Mouse (Mus musculus): ENCODE data around the gene Cmtm7. TPM values are rescaled to one million over a fixed set of nuclear protein-coding genes. Genes with fewer than 3 reads are reported as not detected.
A peak's percentile ranks its signal among the peaks of the same experiment; 100 is the strongest.

Gene Cmtm7
- 69.9 and 70.4 TPM in 2 replicates for polyA plus RNA-seq (2016; fragmentation: Nextera tagmentation; extraction: Ambion mirVana)

DNA sequence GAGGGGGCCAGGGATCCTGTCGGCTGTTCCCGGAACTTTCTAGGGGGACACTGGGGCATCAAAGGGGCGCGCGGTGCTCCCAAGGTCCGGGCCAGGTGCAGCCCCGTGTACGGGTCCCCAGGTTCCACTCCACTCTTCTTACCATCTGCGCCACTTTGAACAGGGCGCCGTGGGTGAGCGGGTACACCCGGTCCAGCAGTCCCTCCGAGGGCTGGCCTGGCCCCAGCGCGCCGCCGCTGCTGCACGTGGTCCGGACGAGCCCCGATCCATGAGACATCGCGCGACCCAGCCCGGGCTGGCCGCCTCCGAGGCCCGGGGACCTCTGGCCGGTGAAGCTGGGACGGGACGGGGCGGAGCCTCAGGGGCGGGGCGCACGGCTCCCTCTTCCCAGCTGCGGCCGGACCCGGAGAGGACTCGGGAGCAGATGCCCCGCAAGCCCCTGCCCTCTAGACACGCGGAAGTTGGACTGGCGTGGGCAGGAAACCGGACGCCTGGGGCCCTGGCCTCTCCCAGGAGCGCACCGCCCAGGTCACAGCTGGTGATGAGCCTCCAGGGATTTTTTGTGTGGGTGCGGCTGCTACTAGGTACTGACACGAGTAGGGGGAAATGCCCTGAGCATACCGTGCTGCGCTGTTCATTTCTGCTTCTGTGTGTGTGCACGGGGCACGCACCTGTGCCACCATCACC is at the start of gene Cmtm7:
TSS of gene Cmtm7 (minus strand) at position 331 of the 687 bp plus-strand sequence.
- H3K9me3 ChIP-seq (replicated peaks) = no peaks in the 10 kb centered on the region
- H3K27me3 ChIP-seq (replicated peaks) = peaks cover 35% of the 10 kb centered on the region
- peak; percentile 79 for ATAC-seq
- H3K27ac ChIP-seq = peak within 1 kb of the TSS; percentile 74
- no peaks in the 10 kb centered on the region for H3K36me3 ChIP-seq
- peak within 1 kb of the TSS; percentile 65 for H3K9ac ChIP-seq
- 1% methylated on average over 52 of the region's 54 CpGs for WGBS (ENCODE audit: insufficient replicate concordance)
- H3K4me1 ChIP-seq = peaks cover 58% of the 10 kb centered on the region
- peak within 1 kb of the TSS; percentile 87 for H3K4me2 ChIP-seq
- peak within 1 kb of the TSS; percentile 61 for H3K4me3 ChIP-seq

DNA sequence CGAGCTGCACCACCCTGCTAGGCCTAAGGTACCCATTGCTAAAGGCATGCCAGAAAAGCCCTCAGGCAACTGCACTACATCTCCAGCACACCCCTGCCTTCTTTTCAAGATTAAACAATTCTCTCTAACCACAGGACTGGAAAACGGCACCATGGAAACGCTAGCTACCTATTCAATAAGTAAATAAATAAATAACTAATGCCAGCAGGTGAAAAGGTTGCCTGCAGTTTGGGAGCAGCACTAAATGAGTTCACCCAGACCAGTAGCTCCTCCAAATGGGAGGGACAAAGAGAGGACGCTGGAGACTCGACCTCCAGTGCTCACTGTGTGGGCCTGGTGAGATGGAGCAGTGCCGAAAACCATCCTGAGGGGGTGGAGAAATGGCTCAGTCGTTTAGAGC is 48.7 kb upstream of the Cmtm7 start:
- Histone ChIP-seq H3K4me1 (peaks cover 7% of the 10 kb centered on the region; the same call in 1 of the 2 replicates), H3K27ac (no peak overlapping the region), H3K4me3 (no peak overlapping the region), H3K36me3 (no peaks in the 10 kb centered on the region), H3K4me2 (no peak overlapping the region), H3K9me3 (replicated peaks) (no peaks in the 10 kb centered on the region), H3K27me3 (replicated peaks) (no peaks in the 10 kb centered on the region), H3K9ac (no peak overlapping the region)
- 61% methylated on average over 7 of the region's 7 CpGs for WGBS (ENCODE audit: insufficient replicate concordance)
- ATAC-seq = no peak

DNA sequence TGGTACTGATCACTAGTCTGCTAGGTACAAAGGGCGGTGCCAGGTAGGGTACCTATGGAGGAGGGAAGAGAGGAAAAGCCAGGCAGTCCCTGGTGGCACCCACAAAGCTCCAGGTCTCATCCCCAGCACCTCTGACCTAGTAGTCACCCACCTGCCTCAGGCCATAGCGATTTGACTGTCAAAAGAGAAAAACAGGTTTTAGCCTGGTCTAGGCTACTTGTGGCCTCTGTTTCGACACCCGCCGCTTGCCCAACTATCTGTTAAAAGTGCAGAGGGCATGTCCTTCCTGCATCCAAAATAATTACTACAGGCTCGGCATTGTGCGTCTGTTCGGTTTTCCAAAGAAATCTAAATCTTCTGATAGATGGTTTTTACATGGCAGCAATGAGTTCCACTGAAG is 48.0 kb upstream of the Cmtm7 start:
- Histone ChIP-seq H3K27ac (no peak overlapping the region), H3K9me3 (replicated peaks) (no peaks in the 10 kb centered on the region), H3K4me1 (peaks cover 7% of the 10 kb centered on the region; the same call in 1 of the 2 replicates), H3K9ac (no peak overlapping the region), H3K4me3 (no peak overlapping the region), H3K4me2 (no peak overlapping the region), H3K27me3 (replicated peaks) (no peaks in the 10 kb centered on the region), H3K36me3 (no peaks in the 10 kb centered on the region)
- WGBS (ENCODE audit: insufficient replicate concordance) = 72% methylated on average over 8 of the region's 8 CpGs
- ATAC-seq = no peak

DNA sequence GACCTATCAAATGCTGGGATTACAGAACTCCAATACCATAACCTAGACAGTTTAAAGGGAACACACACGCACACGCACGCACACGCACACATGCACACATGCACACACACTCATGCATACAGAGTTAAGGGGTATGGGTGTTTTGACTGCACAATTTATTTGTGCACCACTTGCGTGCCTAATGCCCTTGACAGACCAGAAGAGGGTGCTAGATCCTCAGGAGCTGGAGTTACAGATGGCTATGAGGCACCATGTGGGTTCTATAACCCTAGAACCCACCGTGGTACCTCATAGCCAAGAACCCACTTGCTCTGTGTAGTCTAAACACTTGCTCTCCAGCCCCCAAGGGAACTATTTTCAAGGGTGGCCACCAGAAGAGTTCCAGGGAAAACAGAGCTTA is 46.7 kb upstream of the Cmtm7 start:
- no peak overlapping the region for H3K9ac ChIP-seq
- no peak overlapping the region for H3K4me2 ChIP-seq
- no peak for ATAC-seq
- no peak overlapping the region for H3K27ac ChIP-seq
- no peaks in the 10 kb centered on the region for H3K27me3 ChIP-seq (replicated peaks)
- H3K4me3 ChIP-seq = no peak overlapping the region
- H3K4me1 ChIP-seq = peaks cover 7% of the 10 kb centered on the region; the same call in 1 of the 2 replicates
- H3K9me3 ChIP-seq (replicated peaks) = no peaks in the 10 kb centered on the region
- no peaks in the 10 kb centered on the region for H3K36me3 ChIP-seq
- WGBS (ENCODE audit: insufficient replicate concordance) = 83% methylated on average over 6 of the region's 6 CpGs

DNA sequence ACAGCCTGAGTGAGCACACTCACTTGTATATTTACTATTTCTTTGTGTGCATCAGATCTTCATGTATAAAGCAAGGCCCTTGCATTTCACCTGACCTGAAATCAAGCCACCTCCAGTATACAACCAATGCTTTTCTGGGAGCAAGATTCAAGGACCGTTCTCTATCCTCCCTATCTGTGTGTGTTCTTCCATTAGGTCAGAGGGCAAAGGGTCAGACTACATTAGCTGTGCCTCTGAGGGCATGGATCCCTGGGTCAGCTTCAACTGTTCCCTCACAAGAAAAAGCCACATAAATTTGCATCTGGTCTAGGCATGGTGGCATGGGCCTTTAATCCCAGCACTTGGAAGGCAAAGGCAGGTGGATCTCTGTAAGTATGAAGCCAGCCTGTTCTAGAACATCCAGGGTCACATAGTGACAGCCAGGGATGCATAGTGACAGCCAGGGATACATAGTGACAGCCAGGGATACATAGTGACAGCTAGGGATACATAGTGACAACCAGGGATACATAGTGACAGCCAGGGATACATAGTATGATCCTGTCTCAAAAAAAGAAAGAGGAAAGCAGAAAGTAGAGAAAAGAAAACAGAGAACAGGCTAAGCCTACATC is 45.7 kb upstream of the Cmtm7 start:
- H3K4me2 ChIP-seq = no peak overlapping the region
- 70% methylated on average over 1 of the region's 1 CpGs for WGBS (ENCODE audit: insufficient replicate concordance)
- H3K27me3 ChIP-seq (replicated peaks) = no peaks in the 10 kb centered on the region
- H3K4me1 ChIP-seq = peaks cover 7% of the 10 kb centered on the region; the same call in 1 of the 2 replicates
- no peak overlapping the region for H3K27ac ChIP-seq
- no peak overlapping the region for H3K9ac ChIP-seq
- ATAC-seq = no peak
- H3K9me3 ChIP-seq (replicated peaks) = no peaks in the 10 kb centered on the region
- no peaks in the 10 kb centered on the region for H3K36me3 ChIP-seq
- H3K4me3 ChIP-seq = no peak overlapping the region

DNA sequence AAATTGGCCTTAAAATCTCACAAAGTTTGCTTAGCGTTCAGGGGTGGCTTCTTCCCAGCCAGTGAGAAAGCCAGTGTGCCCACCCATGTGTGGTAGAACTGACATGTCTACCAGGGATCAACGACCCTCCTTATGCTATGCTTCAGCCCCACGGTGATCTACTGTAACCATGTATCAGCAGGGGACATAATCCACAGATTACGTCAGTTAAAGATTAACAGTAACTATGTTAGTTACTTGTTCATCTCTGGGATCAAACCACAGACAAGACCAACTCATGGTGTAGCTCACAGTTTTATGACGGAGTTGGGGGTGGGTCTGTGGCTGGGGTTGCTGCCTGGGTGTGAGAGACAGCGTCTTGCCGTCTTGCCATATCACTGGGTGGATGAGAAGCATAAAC is 42.5 kb upstream of the Cmtm7 start:
- ATAC-seq = no peak; the same call in 1 of the 2 replicates
- peaks cover 7% of the 10 kb centered on the region; the same call in 1 of the 2 replicates for H3K4me1 ChIP-seq
- H3K27ac ChIP-seq = no peak overlapping the region
- no peak overlapping the region for H3K4me2 ChIP-seq
- 72% methylated on average over 7 of the region's 7 CpGs for WGBS (ENCODE audit: insufficient replicate concordance)
- no peaks in the 10 kb centered on the region for H3K27me3 ChIP-seq (replicated peaks)
- no peak overlapping the region for H3K9ac ChIP-seq
- H3K9me3 ChIP-seq (replicated peaks) = no peaks in the 10 kb centered on the region
- no peak overlapping the region for H3K4me3 ChIP-seq
- H3K36me3 ChIP-seq = no peaks in the 10 kb centered on the region

DNA sequence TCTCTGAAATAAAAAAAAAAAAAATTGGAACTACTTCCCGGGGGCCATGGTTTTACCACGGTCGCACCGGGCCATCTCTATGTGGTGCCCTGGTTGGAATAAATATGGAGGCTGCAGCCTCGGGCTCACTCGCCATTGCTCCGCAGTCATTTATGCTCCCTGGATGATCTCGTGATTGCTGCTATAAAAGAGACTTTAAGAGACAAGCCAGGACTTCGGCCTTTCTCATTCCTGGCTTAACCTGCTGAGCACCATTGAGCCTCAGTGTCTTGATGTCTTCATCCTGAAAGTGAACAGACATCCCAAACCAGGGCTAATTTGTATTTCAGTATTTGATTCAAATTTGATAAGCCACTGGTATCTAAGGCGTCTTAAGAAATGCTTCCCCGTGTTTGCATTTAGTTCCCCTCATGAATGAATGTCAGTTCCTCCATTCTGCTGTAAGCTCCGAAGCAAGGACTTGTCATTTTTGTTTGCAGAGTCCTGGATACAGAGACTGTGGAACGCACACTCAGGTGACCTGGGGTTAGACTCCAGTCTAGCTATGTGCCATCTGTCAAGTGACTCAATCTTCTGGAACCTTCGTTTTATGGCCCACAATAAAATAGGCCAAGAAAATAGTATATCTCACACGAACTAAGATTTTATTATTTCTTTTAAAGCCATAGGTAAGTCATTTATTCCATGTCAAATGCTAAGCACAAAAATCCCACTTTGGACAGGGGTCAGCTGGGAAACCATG is 40.1 kb upstream of the Cmtm7 start:
- Histone ChIP-seq H3K4me2 (no peak overlapping the region), H3K27me3 (replicated peaks) (no peaks in the 10 kb centered on the region), H3K27ac (no peak overlapping the region), H3K36me3 (no peaks in the 10 kb centered on the region), H3K9ac (no peak overlapping the region), H3K9me3 (replicated peaks) (no peaks in the 10 kb centered on the region), H3K4me1 (no peaks in the 10 kb centered on the region), H3K4me3 (no peak overlapping the region)
- no peak for ATAC-seq
- 75% methylated on average over 15 of the region's 15 CpGs for WGBS (ENCODE audit: insufficient replicate concordance)

DNA sequence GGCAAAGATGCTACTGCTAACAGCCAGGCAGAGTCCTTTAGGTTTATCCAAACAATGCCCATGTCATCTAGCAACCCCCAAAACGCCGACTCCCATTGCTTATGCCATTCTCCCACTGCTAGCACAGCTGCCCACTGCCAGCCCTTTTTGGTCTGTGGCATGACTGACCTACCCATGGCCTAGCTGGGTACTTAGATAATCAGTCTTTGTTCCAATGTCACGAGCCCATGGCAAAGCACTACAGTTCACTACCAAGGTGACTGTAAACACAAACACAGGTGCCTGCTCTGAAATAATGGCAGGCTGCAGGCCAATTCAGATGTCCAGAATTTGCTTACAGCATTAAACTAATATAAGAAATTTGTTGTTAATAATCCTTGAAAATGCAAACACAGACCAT is 37.3 kb upstream of the Cmtm7 start:
- Histone ChIP-seq H3K9ac (no peak overlapping the region), H3K4me1 (peaks cover 6% of the 10 kb centered on the region; the same call in 1 of the 2 replicates), H3K27ac (no peak overlapping the region), H3K27me3 (replicated peaks) (no peaks in the 10 kb centered on the region), H3K4me3 (no peak overlapping the region), H3K36me3 (no peaks in the 10 kb centered on the region), H3K9me3 (replicated peaks) (no peaks in the 10 kb centered on the region), H3K4me2 (no peak overlapping the region)
- no peak for ATAC-seq
- 67% methylated on average over 3 of the region's 3 CpGs for WGBS (ENCODE audit: insufficient replicate concordance)

DNA sequence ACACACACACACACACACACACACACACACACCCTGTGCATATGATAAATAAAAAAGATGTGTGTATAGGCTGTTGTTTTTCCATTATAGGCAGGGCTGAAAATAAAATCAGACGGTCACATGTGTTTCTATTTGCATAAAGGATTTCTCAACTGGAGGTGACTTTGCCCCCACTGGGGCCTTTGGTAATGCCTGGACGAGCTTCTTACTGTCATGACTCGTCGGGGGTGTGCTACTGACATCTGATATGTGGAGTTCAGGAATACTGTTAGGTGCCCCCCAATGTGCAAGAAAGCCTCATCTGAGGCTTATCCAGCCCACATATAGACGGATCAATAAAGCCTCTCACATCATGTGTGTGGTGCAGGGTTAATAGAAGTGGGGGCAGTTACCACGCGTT is 35.4 kb upstream of the Cmtm7 start:
- 0 out of 2 replicates have a peak, but pooled peaks have one; percentile 27 for ATAC-seq
- Histone ChIP-seq H3K9ac (no peak overlapping the region), H3K4me3 (no peak overlapping the region), H3K4me2 (no peak overlapping the region), H3K9me3 (replicated peaks) (no peaks in the 10 kb centered on the region), H3K36me3 (no peaks in the 10 kb centered on the region), H3K27ac (no peak overlapping the region), H3K4me1 (peaks cover 6% of the 10 kb centered on the region; the same call in 1 of the 2 replicates), H3K27me3 (replicated peaks) (no peaks in the 10 kb centered on the region)
- WGBS (ENCODE audit: insufficient replicate concordance) = 60% methylated on average over 7 of the region's 7 CpGs

DNA sequence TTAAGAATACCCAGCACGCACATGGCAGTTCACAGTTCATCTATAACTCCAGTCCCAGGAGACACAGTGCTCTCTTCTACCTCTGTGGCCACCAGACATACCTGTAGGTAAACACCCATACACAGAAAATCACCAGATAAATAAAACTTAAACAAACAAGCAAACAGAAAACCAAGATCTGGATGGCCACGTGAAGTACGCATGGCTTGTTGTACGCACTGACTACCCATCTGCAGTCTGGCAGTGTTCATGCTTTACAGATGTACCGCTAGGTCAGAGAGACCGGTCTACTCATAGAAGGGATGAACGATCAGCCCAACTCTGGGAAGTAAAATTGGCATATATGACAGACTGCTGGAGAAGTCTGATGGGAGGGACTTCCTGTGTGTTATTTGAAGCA is 34.5 kb upstream of the Cmtm7 start:
- ATAC-seq = no peak
- no peak overlapping the region for H3K9ac ChIP-seq
- no peak overlapping the region for H3K4me2 ChIP-seq
- no peak overlapping the region for H3K4me3 ChIP-seq
- 76% methylated on average over 7 of the region's 7 CpGs for WGBS (ENCODE audit: insufficient replicate concordance)
- H3K27me3 ChIP-seq (replicated peaks) = no peaks in the 10 kb centered on the region
- no peaks in the 10 kb centered on the region for H3K9me3 ChIP-seq (replicated peaks)
- H3K4me1 ChIP-seq = peaks cover 11% of the 10 kb centered on the region
- no peaks in the 10 kb centered on the region for H3K36me3 ChIP-seq
- H3K27ac ChIP-seq = no peak overlapping the region

DNA sequence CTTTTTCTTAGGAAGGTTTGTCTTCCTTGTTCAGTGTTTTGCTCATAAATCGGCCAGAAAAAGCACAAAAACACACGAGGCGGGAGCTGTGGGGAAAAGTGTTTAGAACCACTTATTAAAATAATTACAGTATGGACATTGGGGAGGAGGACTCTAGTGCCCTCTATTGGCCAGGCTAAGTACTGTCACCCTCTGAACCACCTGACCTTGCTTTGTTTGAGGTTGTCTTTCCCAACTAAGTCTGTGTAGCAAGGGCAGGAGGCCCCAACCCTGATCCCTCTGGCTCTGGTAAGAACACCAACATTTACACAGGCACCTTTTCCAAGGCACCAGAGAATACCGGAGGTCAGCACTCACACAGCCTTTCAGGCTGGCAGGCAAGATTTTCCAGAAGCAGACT is 33.7 kb upstream of the Cmtm7 start:
- Histone ChIP-seq H3K36me3 (no peaks in the 10 kb centered on the region), H3K27ac (no peak overlapping the region), H3K9me3 (replicated peaks) (no peaks in the 10 kb centered on the region), H3K9ac (no peak overlapping the region), H3K4me2 (no peak overlapping the region), H3K4me1 (peaks cover 19% of the 10 kb centered on the region), H3K27me3 (replicated peaks) (no peaks in the 10 kb centered on the region), H3K4me3 (no peak overlapping the region)
- peak; percentile 37; the same call in 1 of the 2 replicates for ATAC-seq
- WGBS (ENCODE audit: insufficient replicate concordance) = 36% methylated on average over 4 of the region's 4 CpGs

DNA sequence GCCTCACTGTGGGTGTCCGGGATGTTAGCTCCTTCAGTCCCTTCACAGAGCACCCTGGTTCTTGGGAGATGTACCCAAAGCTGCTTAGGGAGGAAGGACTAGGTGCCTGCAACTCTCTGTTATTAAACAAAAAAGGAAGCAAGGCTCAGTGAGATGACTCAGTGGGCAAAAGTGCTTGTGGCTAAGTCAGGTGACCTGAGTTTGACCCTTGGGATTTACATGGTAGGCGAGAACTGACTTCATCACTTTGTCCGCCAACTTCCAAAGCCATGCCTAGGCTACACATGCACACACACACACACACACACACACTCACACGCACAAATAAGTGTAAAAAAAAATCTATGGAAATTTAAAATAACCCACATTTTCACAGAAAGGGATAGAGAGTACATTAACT is 30.3 kb upstream of the Cmtm7 start:
- Histone ChIP-seq H3K9me3 (replicated peaks) (no peaks in the 10 kb centered on the region), H3K4me1 (peaks cover 25% of the 10 kb centered on the region), H3K4me2 (no peak overlapping the region), H3K27me3 (replicated peaks) (no peaks in the 10 kb centered on the region), H3K4me3 (no peak overlapping the region), H3K36me3 (no peaks in the 10 kb centered on the region), H3K27ac (no peak overlapping the region), H3K9ac (no peak overlapping the region)
- ATAC-seq = no peak
- 70% methylated on average over 4 of the region's 4 CpGs for WGBS (ENCODE audit: insufficient replicate concordance)
